Mouse (Mus musculus) olfactory bulb, adult 2 months (tissue): ENCODE measurements around the gene Gramd4. TPM values are rescaled to one million over a fixed set of nuclear protein-coding genes. Genes with fewer than 3 reads are reported as not detected.

Experiments
- H3K27ac ChIP-seq: fragments of 200-500 bp; 2 replicates; pipeline ENCODE4 v1.5.1; 2012; ENCODE audit warnings: low read depth, low read length; ENCODE audit not compliant: insufficient read depth
- H3K4me1 ChIP-seq: fragments of 200-500 bp; 2 replicates; pipeline ENCODE4 v1.6.1; 2012; ENCODE audit warnings: low read length; ENCODE audit not compliant: control insufficient read depth, insufficient read depth
- H3K4me3 ChIP-seq: fragments of 200-500 bp; 2 replicates; pipeline ENCODE4 v1.5.1; 2012; ENCODE audit warnings: mild to moderate bottlenecking, low read depth, low read length, moderate library complexity; ENCODE audit not compliant: insufficient read depth
- CTCF ChIP-seq: fragments of 200-500 bp; IDR thresholded peaks from 2 replicates; pipeline ENCODE4 v1.5.1; 2012; ENCODE audit warnings: low read depth, mild to moderate bottlenecking, low read length, moderate library complexity; ENCODE audit not compliant: insufficient read depth
- POLR2A ChIP-seq: fragments of 200-500 bp; IDR thresholded peaks from 2 replicates; pipeline ENCODE4 v1.6.1; 2012; ENCODE audit warnings: mild to moderate bottlenecking, low read depth, low read length, moderate library complexity; ENCODE audit not compliant: insufficient read depth
- WGBS: fragments of 180-500 bp; shearing (Covaris S2); methylation state at CpG from one replicate; pipeline ENCODE4 v1.1.7; 2018; 5-methylcytosine and 5-hydroxymethylcytosine counted together
- polyA plus RNA-seq: library from polyadenylated mRNA; stranded (reverse); fragments of >200 nt; gene quantifications from 2 replicates; pipeline ENCODE4 v1.2.4, GENCODE M21; 2012; ENCODE audit warnings: low replicate concordance; ENCODE audit not compliant: missing spikeins, insufficient read depth, insufficient read length

The Gramd4 gene
- polyA plus RNA-seq = not detected in 2 replicates

DNA sequence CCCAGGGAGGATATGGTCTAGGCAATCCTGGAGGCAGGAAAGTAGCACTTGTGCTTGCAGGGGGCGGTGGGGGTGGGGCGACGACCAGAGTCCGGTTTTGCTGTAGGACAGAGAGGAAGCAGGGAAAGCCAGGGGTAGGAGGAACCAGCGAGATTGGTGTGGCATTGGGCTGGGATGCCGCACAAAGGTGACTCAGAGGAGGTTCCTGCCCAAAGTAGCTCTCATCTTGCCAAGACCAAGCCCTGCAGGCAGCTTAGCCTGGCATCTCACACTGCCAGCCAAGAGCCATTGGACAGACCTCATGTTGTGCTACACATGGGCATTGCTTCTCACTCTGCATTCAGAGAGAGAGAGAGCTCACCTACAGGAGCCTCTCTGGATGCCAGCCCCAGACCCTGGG lies at the start of gene Gramd4:
Gramd4 (plus strand) TSS at position 283 of the 400 bp plus-strand sequence.
- H3K4me1 ChIP-seq = peaks cover 23% of the 10 kb centered on the region
- WGBS = 44% methylated on average over 6 of the region's 6 CpGs
- H3K4me3 ChIP-seq = peak within 1 kb of the TSS; percentile 86
- TF ChIP-seq CTCF (no peak), POLR2A (no peak)
- peak within 1 kb of the TSS; percentile 69 for H3K27ac ChIP-seq

DNA sequence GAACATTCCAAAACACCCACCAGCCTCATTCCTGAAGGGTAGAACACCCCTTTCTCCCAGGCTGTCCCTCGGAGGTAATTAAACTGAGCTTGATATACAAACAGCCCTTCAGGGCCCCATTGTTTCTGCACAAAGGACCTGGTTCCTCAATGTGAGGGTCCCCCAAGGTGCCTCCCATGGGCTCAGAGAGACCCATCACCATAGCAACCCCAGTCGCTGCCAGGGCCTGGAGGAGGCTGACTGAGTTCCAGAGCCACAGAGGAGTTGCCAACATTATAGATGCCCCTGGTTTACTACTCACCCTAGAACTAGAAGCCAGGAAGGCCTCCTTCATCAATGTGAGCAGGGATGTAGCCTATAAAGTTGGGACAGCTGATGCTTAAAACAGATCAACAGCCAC lies 44.4 kb upstream of the Gramd4 start:
- Histone ChIP-seq H3K4me1 (peaks cover 13% of the 10 kb centered on the region), H3K27ac (no peak overlapping the region), H3K4me3 (no peak overlapping the region)
- TF ChIP-seq CTCF (no peak), POLR2A (no peak)
- 48% methylated on average over 2 of the region's 2 CpGs for WGBS

DNA sequence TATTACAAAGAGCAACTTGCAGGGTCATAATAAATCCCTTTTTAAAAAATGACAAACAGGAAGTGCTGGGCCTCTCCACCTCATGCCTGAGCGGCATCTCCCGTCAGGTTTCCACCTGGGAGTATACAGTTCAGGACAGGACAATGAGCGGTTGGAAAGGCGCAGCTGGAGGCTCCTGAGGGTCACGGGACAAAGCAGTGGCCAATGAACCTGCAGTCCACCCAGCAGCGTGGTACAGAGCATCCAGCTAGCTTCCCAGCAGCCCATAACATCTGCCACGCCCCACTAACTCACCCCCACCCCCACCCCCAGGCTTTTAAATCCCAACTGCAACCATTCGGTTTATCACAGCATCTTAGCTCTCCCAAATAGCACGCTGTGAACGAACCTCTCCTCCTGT lies 43.8 kb upstream of the Gramd4 start:
- Histone ChIP-seq H3K4me3 (no peak overlapping the region), H3K4me1 (peaks cover 13% of the 10 kb centered on the region), H3K27ac (no peak overlapping the region)
- TF ChIP-seq POLR2A (no peak), CTCF (no peak)
- 66% methylated on average over 10 of the region's 10 CpGs for WGBS

DNA sequence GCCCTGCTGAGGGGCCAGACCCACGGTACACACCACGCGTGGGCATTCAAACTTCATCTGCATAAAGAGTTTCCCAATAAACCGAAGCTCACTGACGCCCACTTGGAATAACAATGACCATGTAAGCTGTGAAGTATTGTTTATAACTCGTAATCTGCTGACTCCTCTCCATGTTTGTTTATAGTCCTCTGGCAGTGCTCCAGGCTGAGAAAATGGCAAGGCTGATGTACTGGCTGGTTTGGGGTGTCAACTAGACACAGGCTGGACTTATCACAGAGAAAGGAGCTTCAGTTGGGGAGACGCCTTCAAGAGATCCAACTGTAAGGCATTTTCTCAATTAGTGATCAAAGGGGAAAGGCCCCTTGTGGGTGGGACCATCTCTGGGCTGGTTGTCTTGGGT lies 42.5 kb upstream of the Gramd4 start:
- TF ChIP-seq CTCF = no peak
- TF ChIP-seq POLR2A = no peak
- Histone ChIP-seq H3K4me1 (peaks cover 13% of the 10 kb centered on the region), H3K27ac (no peak overlapping the region), H3K4me3 (no peak overlapping the region)
- WGBS = 75% methylated on average over 7 of the region's 7 CpGs

DNA sequence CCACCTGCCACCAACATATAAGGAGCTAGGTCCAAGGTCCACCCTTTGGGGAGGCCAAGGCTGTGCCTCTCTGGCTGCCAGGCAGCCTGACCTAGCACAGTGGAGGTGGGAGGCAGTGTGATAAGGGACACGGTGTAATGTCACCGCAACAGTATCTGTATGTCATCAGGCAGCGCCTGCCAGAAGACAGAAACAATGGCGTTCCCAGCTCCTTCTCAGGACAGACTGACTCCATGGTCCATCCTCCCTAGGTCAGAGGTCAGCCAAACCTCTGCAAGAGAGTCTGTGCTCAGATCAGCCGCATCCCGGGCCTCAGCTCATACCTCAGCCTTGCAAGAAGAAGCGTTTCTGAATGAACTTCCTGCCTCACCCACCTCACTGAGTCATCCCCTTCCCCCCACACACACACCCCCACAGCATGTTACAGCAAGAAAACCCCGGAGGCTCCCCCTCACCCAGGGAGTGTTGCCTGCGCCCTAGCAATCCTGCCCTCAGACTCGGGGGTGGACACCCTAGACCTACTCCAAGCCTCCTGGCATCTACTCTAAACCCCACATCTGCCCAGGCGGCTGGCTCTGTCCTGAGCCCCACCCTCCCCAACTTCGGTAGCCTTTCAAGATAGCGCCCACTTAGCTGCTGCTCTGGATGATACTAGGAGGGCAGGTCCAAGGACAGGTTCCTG lies 41.5 kb upstream of the Gramd4 start:
- Histone ChIP-seq H3K4me1 (peaks cover 13% of the 10 kb centered on the region), H3K27ac (no peak overlapping the region), H3K4me3 (no peak overlapping the region)
- TF ChIP-seq POLR2A (no peak), CTCF (no peak)
- WGBS = 45% methylated on average over 13 of the region's 13 CpGs

DNA sequence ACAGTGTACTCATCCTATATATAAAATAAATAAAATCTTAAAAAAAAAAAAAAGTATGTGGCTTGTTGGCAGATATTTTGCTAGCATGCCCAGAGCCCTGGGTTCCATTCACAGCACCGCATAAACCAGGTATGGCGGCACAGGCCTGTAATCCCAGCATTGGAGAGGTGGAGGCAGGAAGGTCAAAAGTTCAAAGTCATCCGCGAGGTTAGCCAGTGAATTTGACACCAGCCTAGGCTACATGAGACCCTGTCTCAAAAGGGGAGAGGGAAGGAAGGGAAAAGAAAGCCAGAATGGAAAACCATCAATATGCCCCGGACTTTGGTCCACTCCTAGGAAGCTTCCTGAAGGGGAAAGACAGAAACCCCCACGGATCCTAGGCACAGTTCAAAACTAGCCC lies 40.2 kb upstream of the Gramd4 start:
- Histone ChIP-seq H3K27ac (no peak overlapping the region), H3K4me1 (peaks cover 17% of the 10 kb centered on the region), H3K4me3 (no peak overlapping the region)
- no peak for TF ChIP-seq POLR2A
- no peak for TF ChIP-seq CTCF
- 94% methylated on average over 6 of the region's 6 CpGs for WGBS

DNA sequence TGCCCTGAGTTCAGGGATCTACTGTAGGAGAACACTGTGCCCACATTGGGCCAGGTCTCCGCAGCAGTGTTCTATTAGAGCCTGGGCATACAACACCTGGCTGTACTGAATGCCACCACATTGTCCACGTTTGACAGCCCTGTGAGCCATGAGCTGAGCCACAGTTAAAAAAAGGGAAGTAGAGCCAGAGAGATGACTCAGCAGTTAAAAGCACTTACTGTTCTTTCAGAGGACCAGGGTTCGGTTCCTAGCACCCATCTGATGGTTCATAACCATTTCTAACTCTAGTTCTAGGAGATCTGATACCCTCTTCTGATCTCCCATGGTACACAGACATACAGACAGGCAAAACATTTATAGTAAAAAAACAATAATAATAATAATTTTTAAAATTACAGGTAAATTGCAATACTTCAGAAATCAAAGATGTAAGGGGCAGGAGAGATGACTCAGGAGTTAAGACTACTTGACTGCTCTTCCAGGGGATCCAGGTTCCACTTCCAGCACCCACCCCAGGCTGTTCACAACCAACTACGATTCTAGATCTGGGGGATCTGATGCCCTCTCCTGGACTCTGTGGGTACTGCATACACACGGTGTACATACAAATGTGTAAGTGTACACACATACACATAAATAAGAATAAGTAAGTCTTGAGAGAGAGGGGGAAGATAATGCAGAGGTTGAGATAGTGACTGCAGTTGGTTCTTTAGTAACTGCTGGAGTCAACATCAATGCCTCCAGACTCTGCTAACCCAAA lies 38.6 kb upstream of the Gramd4 start:
- Histone ChIP-seq H3K27ac (no peak overlapping the region), H3K4me1 (peaks cover 13% of the 10 kb centered on the region), H3K4me3 (no peak overlapping the region)
- TF ChIP-seq POLR2A (no peak), CTCF (no peak)
- 95% methylated on average over 5 of the region's 5 CpGs for WGBS

DNA sequence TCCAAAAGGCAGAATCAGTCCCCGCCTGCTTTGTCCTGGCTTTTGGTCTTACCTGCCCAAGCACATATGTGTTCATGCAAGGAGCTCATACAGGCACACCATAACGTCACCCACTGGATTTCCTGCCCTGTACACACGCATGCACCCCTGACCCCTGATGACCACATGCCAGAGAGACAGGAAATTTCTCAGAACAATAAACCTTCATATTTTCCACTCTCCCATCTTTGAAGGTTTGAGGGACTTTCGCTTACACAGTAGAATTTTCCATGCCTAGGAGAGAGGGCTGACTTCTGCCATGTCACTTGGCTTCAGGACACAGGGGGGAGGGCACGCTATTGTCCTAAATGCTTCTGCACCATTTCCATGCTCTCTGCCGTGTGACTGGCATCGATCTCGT lies 37.5 kb upstream of the Gramd4 start:
- no peak for TF ChIP-seq POLR2A
- TF ChIP-seq CTCF = no peak
- H3K27ac ChIP-seq = no peak overlapping the region
- WGBS = 61% methylated on average over 8 of the region's 8 CpGs
- peaks cover 13% of the 10 kb centered on the region for H3K4me1 ChIP-seq
- H3K4me3 ChIP-seq = no peak overlapping the region

DNA sequence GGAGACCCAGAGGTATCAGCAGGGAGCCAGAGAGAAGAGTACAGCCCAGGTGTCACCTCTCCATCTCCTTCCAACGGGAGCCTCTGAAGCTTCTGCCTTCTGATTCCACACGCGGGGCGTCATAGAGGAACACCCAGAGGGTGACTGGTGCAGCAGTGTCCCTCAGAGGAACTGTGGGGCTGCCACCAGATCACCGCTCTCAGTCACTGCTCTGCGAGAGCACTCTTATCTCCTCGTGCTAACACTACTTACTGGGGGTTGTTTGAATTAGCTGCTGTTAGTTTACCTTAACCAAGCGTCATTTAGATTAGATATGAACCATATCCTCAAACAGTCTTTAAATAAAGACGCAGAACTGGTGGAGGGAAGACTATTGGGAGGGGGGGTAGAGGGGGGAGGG lies 36.2 kb upstream of the Gramd4 start:
- Histone ChIP-seq H3K4me1 (peaks cover 4% of the 10 kb centered on the region), H3K4me3 (no peak overlapping the region), H3K27ac (no peak overlapping the region)
- 90% methylated on average over 9 of the region's 9 CpGs for WGBS
- TF ChIP-seq CTCF = no peak
- TF ChIP-seq POLR2A = no peak

DNA sequence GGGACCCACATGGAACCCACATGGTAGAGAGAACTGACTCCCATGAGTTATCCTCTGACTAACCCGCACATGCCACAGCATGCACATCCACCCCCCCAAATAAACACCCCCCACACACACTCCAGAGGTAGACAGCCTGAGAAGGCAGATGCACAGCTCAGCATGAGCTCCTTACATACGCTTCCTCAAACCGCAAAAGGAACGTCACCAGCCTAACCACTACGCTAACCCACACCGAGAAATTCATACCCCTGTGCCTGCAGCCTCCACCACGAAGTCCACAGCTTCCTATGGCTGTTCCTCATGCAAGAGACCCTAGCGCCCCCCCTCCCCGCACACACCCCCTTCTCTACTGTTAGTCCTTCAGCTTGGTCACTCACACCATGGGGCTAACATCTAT lies 35.5 kb upstream of the Gramd4 start:
- 63% methylated on average over 9 of the region's 9 CpGs for WGBS
- TF ChIP-seq CTCF = no peak
- no peak for TF ChIP-seq POLR2A
- Histone ChIP-seq H3K27ac (no peak overlapping the region), H3K4me3 (no peak overlapping the region), H3K4me1 (peaks cover 3% of the 10 kb centered on the region; the same call in 1 of the 2 replicates)
